Mouse (Mus musculus) R1 (cell line): ENCODE data around the gene Mnd1.
A peak's percentile ranks its signal among the peaks of the same experiment; 100 is the strongest.

Experiments
- DNase-seq: peaks from one replicate; pipeline ENCODE4 v3.0.0-alpha.2; 2018; ENCODE audit warnings: low read depth, low spot score

Gene Mnd1

DNA sequence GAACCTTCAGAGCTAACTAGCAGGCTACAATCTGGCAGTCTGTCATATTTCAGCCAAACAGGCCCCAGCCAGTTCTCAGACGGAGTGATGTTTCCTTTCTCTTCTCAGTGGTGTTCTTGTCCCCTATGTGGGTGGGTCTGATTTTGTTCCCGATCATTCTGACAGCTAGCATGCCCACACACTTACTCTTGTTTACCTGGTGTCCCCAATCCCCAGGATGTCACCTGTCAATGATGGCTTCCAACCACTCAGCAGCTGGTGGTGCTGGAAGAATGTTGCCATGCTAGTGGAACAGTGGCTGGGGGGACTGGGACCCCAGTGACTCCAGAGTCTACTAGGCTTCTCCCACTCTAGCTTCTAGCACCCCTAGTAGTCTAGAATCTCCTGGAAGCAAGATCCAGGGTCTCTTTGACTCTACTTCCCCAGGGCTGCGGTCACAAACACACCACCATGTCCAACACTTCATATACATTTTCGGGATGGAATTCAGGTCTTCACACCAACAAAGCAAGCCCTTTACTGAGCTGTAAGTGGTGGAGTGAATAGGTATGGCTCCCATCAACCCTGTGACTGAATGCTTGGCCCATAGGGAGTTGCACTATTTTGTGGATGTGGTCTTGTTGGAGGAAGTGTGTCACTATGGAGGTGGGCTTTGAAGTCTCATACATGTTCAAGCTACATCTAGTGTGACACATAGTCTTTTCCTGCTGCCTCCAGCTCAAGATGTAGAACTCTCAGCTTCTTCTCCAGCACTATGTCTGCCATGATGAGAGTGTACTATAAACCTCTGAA lies 2.2 kb upstream of the Mnd1 start:
- DNase-seq, result no peak

DNA sequence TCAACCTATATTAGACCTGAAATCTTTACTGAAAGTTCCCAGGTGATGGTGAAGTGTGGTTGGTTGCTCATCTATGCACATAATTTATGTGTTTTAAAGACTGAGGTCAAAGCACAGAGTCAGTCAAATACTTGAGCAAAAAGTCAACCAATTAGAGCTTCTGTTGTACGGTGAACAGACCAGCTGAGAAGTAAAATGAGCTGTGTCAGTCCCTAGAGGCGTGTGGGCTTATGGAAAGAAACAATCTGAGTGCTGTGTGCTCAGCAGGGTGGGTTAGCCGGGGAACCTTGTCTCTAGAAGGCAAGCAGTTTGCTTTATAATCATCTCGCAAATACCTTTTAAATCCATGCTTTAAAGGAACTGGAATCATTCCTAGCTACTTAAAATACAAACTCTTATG lies 1.4 kb upstream of the Mnd1 start:
- no peak for DNase-seq

DNA sequence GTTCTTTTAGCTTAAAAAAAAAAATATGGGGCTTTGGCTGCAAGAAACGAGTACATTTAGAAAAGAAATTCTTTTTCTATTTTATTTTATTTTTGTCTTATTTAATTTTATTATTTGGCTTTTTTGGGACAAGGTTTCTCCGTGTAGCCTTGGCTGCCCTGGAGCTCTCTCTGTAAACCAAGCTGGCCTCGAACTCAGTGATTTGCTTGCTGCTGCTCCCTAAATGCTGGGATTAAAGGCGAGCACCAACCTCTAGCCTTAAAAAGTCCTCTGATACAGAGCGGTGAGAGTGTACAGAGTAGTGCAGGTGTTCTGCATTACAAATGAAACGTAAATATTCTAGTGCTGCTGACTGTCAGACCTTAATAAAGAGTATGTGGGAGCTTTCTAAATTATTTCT lies 519 bp upstream of the Mnd1 start:
- no peak for DNase-seq

DNA sequence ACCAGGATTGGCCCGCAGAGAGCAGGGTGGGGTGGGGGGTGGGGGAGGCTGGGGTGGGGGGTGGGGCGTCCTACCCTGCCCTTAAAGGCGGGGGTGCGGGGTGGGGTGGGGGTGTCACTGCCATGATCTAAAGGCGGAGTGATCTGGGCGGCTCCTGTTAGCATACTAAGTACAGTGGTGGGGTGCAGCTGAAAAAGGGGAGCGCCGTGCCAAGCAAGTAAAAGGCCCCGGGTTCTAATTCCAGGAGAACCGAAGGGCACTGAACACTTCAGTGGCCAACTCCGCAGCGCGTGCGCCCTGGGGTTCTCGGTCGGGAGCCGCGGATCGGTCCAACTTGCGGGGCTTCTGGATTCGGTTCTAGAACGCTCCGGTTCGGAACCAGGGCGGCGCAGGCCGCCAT lies 440 bp downstream of the Mnd1 start:
- peak; percentile 86 for DNase-seq

DNA sequence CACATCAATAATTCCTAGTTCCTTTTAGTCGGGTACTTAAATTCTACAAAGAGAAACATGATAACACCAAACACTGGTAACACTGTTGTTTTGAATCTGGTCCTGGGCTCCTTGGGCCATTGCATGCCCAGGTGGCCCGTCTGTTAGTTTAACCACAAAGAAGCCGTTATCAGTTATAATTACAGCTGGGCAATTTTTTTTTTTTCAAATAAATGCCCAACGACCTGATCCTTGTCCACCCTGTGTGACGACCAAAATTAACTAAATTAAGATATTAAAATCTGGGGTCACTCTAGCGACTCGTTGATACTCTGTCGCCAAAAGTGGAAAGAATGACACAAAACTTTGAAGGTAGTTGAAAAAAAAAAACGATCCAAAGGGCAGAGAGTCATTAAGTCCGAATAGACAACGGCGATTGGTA lies 855 bp downstream of the Mnd1 start:
- no peak for DNase-seq

DNA sequence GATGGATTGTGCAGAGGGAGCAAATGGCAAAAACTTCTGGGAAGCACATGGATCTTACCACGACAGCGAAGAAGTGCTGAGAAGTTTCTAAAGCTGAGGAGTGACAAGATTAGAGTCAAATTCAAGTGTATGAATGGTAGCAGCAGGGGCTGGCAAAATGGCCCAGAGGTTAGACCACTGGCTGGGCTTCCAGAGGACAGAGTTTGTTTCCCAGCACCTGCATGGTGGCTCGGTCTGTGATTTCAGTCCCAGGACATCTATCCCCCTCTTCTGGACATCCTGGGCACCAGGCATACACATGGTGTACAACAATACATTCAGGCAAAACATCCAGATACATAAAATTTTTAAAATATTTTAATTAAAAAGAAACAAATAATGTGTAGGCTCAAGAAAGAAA lies 5.8 kb downstream of the Mnd1 start:
- DNase-seq, result no peak

DNA sequence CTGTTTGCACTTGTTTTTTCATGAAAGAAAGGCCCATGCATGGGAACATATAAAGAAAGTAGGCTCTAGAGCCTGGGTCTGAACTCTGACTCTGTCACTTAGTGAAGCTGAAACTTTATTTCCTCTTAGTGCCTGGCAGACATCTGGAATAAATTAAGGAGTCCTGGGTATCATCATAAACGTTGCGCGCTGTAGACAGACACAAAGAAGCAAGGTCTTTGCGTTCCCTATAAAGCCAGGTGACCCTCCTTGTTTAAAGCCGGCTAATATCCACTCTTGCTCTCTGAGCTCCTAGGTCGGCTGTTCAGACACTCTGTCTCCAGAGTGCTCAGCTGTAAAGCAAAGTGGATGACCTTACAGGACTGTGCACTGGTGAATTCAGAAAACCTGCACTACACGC lies 14.6 kb downstream of the Mnd1 start:
- no peak for DNase-seq

DNA sequence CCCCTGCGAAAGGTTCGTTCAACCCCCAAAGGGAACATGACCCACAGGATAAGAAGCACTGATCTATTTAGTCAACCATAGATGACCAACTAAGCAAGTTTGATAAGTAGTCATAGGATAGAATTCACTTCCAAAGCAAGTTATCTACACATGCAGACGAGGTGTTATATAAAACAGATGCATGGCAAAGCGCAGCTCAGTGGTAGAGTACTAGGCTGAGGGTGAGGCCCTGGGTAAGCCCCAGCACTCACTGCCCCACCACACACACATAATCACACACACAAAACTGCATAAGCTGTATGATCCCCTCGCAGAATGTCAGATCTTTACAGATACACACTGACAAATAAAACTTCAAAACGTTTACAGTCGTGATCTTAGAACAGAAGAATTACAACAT lies 19.1 kb downstream of the Mnd1 start:
- no peak for DNase-seq

DNA sequence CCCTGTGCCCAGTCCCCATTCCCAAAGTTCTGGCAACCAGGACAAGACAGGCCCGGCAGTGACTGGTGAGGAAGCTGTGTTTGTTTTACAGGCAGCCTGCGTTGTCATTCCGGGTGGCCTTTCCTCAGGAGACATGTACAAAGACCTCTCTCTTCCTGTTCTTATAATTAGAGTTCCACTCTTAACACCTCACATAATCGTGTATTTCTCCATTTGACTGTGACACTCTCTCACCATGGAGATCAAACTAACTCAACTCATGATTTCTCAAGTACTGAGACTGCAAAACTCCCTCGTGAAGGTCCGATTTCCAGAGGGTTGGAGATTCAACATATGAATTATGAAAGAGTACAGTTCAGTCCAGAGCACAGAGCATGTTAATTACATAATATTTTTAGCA lies 19.7 kb downstream of the Mnd1 start:
- DNase-seq, result no peak

DNA sequence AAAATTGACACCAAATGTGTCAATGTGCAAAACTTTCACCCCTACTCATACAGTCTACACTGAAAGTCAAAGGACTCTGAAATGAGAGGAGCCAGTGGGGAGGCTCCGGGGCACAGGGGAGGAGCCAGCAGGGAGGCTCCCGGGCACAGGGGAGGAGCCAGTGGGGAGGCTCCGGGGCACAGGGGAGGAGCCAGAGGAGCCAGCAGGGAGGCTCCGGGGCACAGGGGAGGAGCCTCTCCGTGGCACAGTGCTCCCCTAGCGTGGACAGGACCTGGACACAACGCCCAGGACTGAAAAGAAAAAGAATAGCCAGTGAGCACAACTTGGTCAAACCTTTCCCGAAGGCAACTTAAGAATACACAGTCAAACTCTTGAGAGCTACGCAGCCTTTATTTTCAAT lies 20.2 kb downstream of the Mnd1 start:
- peak; percentile 62 for DNase-seq

DNA sequence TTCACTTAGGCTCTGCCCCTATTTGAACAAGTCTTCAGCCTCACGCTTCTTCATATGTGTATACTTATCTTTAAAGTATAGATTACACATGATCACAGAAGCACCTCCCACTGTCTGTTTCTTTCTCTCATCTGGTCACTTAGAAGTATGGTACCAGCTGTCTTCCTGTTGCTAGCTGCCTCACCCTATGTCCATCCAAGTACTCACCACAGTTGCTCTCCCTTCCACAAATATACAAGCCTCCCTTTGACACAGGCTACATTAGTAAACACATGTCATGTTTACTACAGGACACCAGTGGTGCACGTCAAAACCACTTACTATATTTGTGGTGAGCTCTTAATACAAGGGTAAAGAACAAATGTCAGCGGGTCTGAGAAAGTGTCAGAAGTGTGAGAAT lies 24.2 kb downstream of the Mnd1 start:
- no peak for DNase-seq

DNA sequence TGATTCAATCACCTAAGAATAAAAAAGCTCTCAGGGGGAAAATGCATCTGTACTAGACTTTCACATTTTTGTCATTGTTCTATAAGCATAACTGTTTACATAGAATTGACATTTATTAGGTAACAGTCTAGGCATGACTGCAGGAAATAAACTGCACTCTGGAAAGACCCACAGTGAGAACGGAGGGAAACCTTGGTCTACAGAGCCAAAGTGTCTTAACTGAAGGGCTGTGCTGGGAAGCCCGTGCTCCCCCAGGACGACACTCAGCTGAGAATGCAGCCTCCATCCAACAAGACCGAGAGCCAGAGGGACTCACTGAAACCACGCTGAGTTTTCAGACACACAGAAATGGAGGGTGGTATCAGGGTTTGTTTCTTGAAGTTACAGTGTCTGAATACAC lies 24.8 kb downstream of the Mnd1 start:
- DNase-seq, result no peak

DNA sequence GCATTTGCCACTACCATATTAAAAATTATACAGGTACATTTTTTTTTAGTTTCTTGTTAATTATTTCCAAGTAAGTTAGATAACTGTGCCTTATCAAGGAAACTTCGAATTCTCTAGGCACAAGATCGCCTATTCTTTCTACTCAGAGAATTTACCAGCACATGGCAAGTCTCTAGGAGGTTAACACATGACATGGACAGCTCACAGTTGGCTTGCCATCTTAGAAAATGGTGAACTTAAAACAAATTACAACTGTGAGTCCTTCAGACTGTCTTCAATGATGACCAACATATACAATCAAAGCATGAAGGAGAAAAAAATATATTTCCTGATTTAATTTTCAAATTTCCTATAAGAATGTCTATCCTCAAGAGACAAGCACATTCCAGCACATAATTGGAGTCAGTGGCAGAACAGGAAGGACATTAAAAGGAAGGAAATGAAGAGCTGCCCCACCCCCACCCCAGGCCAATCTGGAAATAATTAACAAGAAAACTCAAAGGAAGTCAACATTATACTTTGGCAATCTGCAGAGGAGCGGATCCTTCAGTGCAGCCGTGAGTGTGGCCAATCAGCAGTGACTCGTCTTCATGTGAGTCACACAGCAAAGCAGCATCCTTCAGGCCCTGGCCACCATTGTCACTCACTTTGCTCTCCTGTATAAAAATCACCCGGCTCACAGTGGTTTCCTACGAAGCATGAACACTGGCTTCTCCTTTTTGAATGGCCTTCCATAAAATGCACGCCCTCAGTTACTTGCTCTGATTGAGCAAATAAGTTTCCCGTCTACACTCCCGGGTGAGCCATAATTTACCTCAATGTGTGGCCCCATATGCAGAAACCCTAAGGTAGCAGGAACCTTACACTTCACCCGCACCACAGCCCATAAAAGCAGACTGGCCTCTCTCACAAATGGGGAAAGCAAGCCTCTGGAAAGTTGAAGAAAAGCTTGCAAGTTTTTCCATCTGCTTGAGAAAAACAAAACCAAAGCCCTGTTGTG lies 26.4 kb downstream of the Mnd1 start:
- DNase-seq, result no peak

DNA sequence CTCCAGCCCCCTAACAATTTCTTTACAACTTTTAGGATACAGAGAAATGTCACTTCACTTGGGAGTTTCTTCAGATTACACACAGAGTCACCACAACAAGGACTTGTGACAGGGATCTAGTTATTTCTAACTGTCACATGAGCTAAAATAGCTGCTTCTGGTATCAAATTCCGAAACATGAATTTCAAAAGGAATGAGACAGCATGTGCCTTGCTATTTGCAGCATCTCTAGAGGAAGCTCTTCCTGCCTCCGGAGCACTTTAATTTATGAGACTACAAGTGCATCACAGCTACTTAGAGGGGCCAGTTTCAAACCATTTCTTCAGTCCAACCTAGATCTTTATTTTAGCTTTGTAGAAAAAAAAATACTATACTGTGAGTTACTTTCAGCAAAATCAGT lies 28.2 kb downstream of the Mnd1 start:
- no peak for DNase-seq

DNA sequence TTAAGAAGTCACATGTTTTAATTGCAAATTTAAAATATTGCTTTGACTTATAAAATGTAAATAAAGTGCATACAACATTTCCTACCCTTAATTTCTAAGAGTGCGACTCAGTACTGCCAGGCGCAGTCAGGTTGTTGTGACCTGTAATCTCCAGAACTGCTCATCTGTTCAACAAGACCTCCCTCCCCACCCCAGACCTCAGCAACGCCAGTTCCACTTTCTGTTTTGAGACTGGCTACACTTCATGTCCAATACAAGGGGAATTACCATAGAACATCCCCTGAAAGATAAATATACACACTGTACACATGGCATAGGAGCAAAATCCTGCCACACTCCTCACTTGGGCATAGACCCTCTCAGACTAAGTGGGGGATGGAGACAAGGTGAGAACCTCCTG lies 28.9 kb downstream of the Mnd1 start:
- no peak for DNase-seq

DNA sequence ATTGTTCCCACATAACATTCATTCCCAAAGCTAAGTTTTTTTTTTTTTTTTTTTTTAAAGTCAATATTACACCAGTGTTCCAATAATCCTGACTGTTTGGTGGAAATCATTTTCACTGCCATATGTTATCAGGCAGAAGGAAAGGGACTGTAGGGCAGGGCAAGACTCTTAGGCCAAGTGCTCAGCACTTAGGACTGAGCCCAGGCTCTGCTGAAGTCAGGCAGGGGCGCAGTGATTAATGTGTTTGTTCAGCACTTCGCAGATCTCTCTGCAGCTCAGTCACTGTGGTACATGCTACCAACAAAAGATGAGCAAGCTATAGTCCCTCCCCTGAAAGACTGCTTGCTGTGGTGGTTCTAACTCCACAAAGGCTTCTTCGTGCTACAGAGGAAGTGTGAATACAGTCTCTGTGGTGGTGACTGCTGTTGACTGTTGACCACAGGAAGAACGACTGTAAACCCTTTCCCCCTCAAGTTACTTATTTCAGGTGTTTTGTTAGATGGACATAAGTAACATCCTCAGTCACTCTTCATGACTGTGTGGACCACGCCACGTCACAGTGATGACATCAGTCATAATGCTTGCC lies 29.8 kb downstream of the Mnd1 start:
- DNase-seq, result no peak

DNA sequence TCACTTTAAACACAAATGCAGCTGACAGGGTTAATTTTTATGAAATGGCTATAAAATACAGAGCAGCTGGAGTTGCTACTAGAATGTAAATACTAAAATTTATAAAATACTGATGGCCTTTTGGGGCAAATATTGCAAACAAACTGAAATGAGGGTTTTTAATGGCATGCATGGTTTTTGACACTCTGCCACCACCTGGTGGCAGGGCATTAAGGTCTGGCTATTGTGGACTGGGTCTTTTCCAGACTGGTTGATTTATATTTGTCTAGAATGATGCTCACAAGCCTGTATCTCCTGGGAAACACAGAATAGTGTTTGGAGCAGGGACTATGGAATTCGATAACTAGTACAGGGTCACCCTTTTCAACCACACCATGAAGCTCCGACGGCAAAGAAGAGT lies 32.1 kb downstream of the Mnd1 start:
- DNase-seq, result no peak

DNA sequence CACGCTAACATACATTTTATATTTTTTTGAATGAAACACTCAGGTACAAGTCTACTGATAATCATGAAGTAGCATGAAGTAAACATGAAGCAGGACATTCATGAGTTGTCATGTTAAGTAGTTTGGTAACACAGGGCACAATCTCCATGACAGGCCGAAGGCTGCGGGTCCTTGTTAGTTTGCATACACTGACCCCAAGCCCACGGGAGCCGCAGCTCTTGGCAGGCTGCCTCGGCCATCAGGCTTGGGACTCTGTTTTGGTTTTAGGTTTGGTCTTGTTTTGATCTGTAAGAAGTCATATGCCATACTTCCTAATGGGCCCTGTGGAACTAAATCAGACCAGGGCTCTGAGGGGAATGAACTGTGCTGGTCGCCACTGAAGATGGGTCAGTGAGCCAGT lies 36.9 kb downstream of the Mnd1 start:
- DNase-seq, result no peak

DNA sequence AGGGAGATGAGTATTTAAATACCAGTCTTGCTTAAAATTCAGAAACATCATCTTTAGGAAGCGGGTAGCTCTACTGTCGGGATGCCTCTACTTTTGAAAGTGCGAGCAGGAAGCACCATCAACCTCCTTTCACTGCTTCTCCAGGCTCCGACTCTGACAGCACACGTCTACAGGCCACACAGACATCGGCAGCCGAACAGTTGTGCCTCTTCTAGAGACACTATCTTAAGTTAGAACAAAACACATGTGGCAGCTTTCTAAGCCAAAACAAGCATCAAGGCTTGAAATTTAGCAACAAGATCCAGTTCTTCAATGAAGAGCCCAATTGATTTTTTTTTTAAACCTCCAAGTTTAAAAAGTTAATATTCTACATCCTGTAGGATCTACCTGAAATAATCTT lies 37.4 kb downstream of the Mnd1 start:
- DNase-seq, result no peak

DNA sequence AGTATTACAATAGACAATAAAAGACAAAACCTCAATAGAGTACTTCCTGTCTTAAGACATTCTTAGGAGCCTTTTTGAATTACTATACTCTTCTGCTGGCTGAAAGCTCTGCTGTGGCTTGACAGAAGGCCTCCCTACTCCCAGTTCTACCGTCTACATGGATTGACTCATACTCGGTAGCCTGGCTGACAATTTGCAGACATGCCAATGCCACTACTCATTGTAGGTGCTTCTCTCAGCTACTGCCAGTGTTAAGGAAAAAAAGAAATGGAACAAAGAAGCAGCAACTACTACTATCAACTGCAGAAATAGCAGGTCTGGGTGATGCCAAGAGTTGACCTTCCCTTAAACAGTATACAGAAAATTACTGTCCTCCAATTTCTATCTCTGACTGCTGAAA lies 47.0 kb downstream of the Mnd1 start:
- DNase-seq, result peak; percentile 8

DNA sequence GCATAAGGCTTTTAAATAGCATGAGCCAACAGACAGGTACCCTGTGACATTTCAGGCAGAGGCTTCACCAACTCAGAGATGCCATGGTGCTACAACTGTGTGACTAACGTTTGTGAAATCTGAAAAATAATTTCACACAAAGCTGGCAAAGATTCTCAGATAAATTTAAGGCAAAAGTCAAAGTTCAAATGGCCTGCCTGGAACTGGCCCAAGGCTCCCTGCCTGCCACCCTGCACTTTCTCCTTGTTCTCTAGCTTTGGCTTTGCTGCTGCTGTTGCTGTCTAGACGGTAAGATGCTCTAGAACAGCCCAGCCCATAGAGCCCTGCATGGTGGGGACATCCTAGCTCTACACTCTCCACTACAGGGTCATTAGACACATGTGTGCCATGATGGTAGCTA lies 49.5 kb downstream of the Mnd1 start:
- no peak for DNase-seq

DNA sequence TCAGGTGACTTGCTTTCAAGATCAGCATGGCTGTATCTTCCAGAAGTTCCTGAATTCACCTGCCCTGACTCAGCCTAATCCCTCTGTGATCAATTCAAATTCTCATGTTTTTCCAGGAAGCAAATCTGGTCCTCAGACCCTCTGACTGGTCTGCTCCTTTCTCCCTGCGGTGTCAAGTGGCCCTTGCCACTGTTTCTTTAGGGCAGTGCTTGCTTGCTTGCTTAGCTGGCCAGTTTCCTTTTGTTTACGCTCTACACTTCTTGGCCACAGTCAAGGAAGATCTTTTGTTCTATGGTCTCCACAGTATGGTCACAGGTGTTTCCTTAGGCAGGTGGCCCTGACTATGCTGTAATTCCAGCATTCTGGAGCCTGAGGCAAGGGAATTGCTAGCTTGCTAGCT lies 52.0 kb downstream of the Mnd1 start:
- DNase-seq, result no peak

DNA sequence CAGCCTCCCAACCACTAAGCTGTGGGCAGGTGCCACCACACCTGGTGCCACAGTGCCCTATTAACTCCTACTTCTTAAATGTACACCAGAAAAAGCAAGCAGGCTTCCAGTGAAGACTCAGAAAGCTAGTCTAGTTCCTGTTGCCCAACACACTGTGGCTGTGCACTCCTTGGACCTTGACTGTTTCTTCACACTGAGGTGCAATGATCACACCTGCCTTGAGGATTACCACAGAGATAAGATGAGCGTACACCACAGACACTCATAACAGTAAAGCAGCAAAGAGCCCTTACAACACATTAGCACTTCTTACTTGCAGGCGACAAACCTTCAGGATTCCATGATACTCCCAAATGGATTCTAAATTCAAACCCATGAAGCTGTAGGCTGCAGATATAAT lies 62.7 kb downstream of the Mnd1 start:
- DNase-seq, result no peak
